Mouse (Mus musculus) monocyte, adult 5-6 weeks (primary cell): ENCODE results near the gene Tnfsfm13. TPM values are rescaled to one million over a fixed set of nuclear protein-coding genes. Genes with fewer than 3 reads are reported as not detected.

Experiments used
- ATAC-seq: fragments of 153-309, 156-312 bp; replicated peaks from 2 replicates; pipeline ENCODE4 v1.8.0; 2017; ENCODE audit warnings: mild to moderate bottlenecking; ENCODE audit not compliant: low TSS enrichment, insufficient number of reproducible peaks, severe bottlenecking, poor library complexity, low FRiP score
- total RNA-seq: library from RNA; stranded (forward); fragments of 200-1000, 200-491, 200-594 nt; gene quantifications from 3 replicates; pipeline ENCODE4 v1.2.3, GENCODE M21; 2017

Gene Tnfsfm13
- total RNA-seq, 1 experiment from 2014 or later, result 23.9 TPM

DNA sequence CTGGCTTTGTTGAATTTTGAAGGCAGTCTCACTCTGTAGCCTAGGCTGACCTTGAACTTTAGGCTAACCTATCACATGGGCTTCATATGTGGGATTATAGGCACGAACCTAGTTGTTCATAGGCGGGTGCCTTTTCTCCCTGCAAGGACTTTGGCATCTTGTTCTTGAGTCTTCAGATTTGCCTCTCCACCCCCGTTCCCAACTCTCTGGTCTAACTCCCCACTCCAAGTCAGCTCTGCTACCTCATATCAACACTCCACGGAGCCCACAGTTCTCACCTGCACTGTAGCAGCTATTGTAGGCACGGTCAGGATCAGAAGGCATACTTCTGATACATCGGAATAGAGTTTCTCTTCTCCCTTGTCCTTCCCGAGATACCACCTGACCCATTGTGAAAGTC, 12.3 kb downstream of the Tnfsfm13 start:
- no peak for ATAC-seq

GRCm38 (mm10) chr11:69682840-69683533, 12.9 kb downstream of the Tnfsfm13 start:
- ATAC-seq, result peak; percentile 50

GRCm38 (mm10) chr11:69682209-69682839, 13.6 kb downstream of the Tnfsfm13 start:
- ATAC-seq, result no peak

DNA sequence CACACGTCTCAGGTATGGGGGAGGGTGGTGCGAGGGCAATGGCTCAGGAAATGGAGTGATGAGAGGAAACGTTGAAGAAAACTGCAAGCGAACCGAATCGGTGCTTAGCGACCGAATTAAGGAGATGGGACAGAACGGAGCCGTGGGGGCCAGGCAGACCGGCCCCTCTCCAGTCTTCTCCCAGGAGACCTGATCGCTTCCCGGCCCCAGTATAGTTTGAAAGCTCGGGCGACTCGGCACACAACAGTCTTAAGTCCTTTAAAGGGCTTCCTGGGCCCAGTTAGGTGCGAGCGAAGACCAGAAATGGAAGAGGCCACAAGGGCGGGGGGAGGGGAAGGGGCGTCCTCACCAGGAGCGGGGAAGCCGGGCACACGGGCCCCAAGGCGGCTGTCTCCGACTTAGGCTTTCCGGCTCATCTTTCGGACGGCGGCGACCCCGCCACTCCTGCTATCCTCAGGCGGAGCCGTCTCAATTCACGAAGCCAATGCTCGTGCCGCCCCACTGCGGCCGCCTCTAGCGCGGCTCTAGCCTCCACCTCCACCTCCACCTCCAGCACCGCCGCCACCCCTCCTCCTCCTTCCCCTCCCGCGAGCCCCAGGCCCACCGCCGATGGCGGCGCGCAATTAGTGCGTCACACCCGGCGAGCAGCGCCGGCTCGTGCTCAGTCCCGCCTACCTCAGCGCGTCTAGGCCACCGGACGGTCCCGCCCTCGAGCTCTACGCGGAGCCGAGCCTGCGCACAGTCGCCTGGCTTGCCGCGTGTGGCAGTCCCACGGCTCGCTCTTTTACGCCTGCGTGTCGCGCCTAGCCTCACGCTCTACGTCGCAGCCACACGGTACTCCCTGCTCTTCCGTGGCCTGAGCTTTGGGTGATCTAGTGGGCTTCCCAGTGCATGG, 14.3 kb downstream of the Tnfsfm13 start, which contains the start of gene Senp3:
Gene Senp3, minus strand, starts transcription at position 771 of the 895 bp plus-strand sequence.
- peak; percentile 84 for ATAC-seq

- ATAC-seq, result no peak
Observed at GRCm38 (mm10) chr11:69680136-69680855, 15.6 kb downstream of the Tnfsfm13 start.

GRCm38 (mm10) chr11:69679144-69679543, 16.8 kb downstream of the Tnfsfm13 start:
- no peak for ATAC-seq

DNA sequence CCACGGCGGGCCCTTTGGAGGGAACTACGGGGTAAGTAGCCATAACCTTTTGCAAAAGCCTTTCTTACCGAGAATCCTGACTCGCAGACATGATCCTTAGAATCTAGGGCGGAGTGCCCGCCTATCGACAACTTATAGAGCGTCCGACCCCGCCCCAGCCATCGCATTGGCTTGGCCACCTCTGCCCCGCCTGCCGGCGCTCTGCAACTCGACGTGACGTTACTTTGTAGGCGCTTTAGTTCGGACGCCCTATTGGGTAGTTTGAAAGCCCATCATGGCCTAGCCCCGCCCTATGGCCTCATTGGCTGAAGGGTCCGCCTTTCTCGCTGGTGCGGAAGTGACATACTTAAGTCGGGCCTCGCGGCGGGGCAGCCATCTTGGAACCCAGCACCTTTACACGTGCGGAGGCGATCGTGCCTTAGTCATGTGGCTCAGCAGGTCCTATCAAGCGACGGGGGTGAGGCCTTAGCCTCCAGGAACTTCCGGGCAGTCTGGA, 23.6 kb downstream of the Tnfsfm13 start, which contains the start of gene Eif4a1:
Gene Eif4a1, minus strand, starts transcription at position 213 of the 496 bp plus-strand sequence.
- peak; percentile 85 for ATAC-seq

DNA sequence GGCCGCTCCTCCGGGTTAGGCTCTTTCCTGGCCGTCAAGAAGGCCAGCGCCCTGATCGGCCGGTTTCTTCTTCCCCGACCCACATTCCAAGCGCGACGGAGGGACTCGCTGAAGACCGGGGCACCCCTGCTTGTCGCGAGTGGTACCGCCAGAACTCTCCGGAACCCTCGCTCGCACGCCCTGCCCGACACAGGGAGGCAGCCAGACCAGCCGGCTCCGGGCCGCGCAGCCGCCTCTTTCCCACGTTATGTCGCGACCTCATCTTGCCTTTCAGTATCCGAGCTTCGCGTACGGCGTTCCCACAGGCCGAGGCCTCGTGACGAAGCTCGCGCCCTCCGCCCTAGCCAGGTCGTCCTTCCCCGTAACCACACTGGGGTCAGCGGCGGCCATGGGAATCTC, 24.2 kb downstream of the Tnfsfm13 start:
- no peak for ATAC-seq

GRCm38 (mm10) chr11:69670786-69671725, 24.8 kb downstream of the Tnfsfm13 start:
- ATAC-seq, result peak; percentile 66

- no peak for ATAC-seq
Observed at GRCm38 (mm10) chr11:69666665-69667005, 29.3 kb downstream of the Tnfsfm13 start.

DNA sequence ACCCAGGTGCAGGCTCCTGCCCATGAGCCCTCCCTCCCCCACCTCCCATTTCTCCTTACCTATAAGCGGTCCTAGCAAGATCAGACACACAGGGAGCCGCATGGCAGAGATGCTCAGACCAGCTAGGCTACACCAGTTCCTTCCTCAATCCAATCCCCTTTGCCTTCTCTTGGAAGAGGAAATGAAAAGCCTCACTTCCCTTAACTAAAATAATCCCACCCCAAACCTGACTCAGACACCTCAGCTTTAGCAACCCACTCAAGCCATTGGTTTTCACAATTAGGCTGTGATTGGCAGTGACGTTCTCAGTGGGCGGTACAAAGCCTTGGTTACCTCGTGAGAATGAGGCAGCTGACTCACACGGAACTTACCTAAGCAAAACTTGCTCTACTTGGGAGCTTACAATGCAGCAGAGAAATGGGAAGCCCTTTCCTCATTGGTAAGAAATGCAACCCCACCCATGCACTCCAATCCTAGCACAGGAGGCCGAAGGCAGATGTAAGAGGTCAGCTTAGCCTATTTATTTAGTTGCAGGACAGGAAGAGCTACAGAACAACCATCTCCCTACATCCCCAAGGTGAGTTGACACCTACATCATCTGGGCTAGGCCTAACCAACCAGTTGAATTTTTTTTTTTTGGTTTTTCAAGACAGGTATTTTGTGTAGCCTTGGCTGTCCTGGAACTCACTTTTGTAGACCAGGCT, 29.8 kb downstream of the Tnfsfm13 start, which contains the start of gene Cd68:
Gene Cd68, minus strand, starts transcription at position 193 of the 704 bp plus-strand sequence.
- ATAC-seq, result peak; percentile 75

GRCm38 (mm10) chr11:69665457-69665960, 30.4 kb downstream of the Tnfsfm13 start:
- no peak for ATAC-seq

DNA sequence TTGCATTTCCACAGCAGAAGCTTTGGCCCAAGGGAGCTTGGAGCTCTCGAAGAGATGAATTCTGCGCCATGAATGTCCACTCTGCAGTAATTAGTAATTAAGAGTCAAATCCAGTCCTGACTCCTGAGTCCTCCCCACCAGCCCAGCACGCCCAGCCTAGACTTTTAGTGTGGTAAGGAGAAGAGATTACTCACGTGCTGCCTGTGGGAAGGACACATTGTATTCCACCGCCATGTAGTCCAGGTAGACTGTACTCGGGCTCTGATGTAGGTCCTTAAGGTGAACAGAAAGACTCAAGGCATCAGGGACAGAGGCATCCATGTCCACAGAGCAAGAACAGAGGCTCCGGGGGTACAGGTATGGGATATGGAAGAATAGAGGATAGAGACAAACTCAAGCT, 31.1 kb downstream of the Tnfsfm13 start:
- ATAC-seq, result no peak

DNA sequence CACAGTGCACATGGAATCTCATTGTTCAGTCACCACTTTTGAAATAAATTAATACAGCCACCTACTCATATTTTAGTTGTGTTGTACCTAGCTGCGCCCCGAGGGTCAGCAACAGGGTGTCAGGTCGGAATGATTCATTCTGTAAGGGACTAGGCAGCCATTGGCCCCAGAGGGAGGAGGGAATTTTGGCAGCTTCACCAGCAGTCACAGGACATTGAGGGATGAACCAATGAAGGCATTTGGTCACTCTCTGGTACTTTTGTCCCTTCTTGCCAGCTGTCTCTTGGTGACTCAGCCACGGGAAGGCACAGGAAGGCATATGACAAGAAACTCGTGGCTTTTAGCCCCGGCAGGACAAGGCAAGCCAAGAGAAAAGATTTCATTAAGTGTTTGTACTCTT, 32.1 kb downstream of the Tnfsfm13 start:
- no peak for ATAC-seq

DNA sequence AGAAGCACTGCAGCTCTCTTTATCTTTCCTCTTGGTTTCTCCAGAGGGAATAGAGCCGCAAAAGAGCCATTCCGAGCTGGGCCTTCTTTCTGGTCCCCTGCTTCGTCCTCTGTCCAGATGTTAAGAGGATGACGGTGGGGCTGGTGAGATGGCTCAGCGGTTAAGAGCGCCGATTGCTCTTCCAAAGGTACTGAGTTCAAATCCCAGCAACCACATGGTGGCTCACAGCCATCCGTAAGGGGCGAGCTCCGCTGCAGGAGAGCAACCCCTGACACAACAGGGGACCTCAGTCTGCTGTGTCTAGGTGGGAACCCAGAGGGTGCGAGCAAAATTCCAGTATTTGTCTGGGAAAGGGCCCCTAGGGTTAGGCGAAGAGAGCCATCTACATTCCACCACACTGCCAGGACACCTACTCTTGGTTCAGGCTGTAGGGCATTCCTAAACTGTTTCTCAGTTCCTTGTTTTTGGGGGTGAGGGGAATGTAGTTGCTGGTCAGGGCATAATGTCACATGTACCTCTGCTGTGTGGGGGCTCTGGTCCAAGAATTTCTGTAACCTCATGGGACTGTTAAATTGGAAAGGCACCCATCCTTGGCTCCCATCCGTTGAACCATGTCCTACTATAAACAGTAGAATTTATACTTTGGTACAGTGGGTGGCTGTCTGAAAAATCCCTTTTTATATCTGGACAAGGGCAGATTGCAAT, 32.8 kb downstream of the Tnfsfm13 start:
- ATAC-seq, result no peak
